Mouse (Mus musculus) midbrain, embryonic 11.5 days (tissue): ENCODE results near the gene A230072I06Rik. TPM values are rescaled to one million over a fixed set of nuclear protein-coding genes. Genes with fewer than 3 reads are reported as not detected.
A peak's percentile ranks its signal among the peaks of the same experiment; 100 is the strongest.

ENCODE experiments used
- ATAC-seq: fragments of 200-750 bp; cut with Nextera tagmentation; 2 replicates; pipeline ENCODE4 v1.8.0; 2017; ENCODE audit warnings: moderate TSS enrichment, moderate library complexity; ENCODE audit not compliant: low FRiP score
- DNase-seq: peaks from one replicate; pipeline ENCODE4 v3.0.0; 2015; ENCODE audit warnings: low spot score; ENCODE audit errors: missing footprints
- H3K27ac ChIP-seq: fragments of 300-500 bp; sonication (generic); 2 replicates; pipeline ENCODE4 v1.5.1; 2014; ENCODE audit warnings: low read depth, low read length
- H3K27me3 ChIP-seq: fragments of 300-500 bp; sonication (generic); 2 replicates; pipeline ENCODE4 v1.6.1; 2014; ENCODE audit warnings: mild to moderate bottlenecking, low read length, moderate library complexity, mixed read lengths; ENCODE audit not compliant: control insufficient read depth, insufficient read depth
- H3K36me3 ChIP-seq: fragments of 300-500 bp; sonication (generic); 2 replicates; pipeline ENCODE4 v1.6.1; 2014; ENCODE audit warnings: mild to moderate bottlenecking, low read length, moderate library complexity, mixed read lengths; ENCODE audit not compliant: control insufficient read depth, insufficient read depth
- H3K4me1 ChIP-seq: fragments of 300-500 bp; sonication (generic); 2 replicates; pipeline ENCODE4 v1.6.1; 2014; ENCODE audit warnings: low read length; ENCODE audit not compliant: control insufficient read depth, insufficient read depth
- H3K4me2 ChIP-seq: fragments of 300-500 bp; sonication (generic); 2 replicates; pipeline ENCODE4 v1.6.1; 2014; ENCODE audit warnings: mild to moderate bottlenecking, moderate library complexity
- H3K4me3 ChIP-seq: fragments of 300-500 bp; sonication (generic); 2 replicates; pipeline ENCODE4 v1.5.1; 2014; ENCODE audit warnings: low read depth, low read length
- H3K9ac ChIP-seq: fragments of 300-500 bp; sonication (generic); 2 replicates; pipeline ENCODE4 v1.6.1; 2014; ENCODE audit warnings: low read length
- H3K9me3 ChIP-seq: fragments of 300-500 bp; sonication (generic); 2 replicates; pipeline ENCODE4 v1.6.1; 2016; ENCODE audit warnings: low read length; ENCODE audit not compliant: control insufficient read depth
- WGBS: fragments of 180-500 bp; shearing (Covaris S2); extraction: QIAGEN DNeasy Blood & Tissue Kit; methylation state at CpG from one replicate; pipeline ENCODE4 v1.1.7; 2014; 5-methylcytosine and 5-hydroxymethylcytosine counted together
- polyA plus RNA-seq: library from polyadenylated mRNA; unstranded; fragments of >200 nt; fragmentation: Nextera tagmentation; extraction: Ambion mirVana; gene quantifications from 2 replicates; pipeline ENCODE4 v1.2.1, GENCODE M21; 2014

Gene A230072I06Rik
- polyA plus RNA-seq, 1 experiment from 2014 or later: not detected

GRCm38 (mm10) chr8:12267863-12268262 is 10.8 kb upstream of the A230072I06Rik start:
- no peak overlapping the region for H3K27ac ChIP-seq
- H3K4me3 ChIP-seq: no peak overlapping the region
- no peaks in the 10 kb centered on the region for H3K27me3 ChIP-seq
- H3K36me3 ChIP-seq: no peaks in the 10 kb centered on the region
- peak; percentile 84 for DNase-seq
- H3K9ac ChIP-seq: no peak overlapping the region
- peaks cover 7% of the 10 kb centered on the region; the same call in 1 of the 2 replicates for H3K4me1 ChIP-seq
- no peaks in the 10 kb centered on the region for H3K9me3 ChIP-seq
- H3K4me2 ChIP-seq: no peak overlapping the region
- WGBS: 51% methylated on average over 5 of the region's 5 CpGs
- ATAC-seq: no peak

- Histone ChIP-seq H3K4me2 (no peak overlapping the region; the same call in 1 of the 2 replicates), H3K9me3 (no peaks in the 10 kb centered on the region), H3K27me3 (no peaks in the 10 kb centered on the region), H3K27ac (no peak overlapping the region; the same call in 1 of the 2 replicates), H3K4me1 (peaks cover 7% of the 10 kb centered on the region; the same call in 1 of the 2 replicates), H3K4me3 (no peak overlapping the region), H3K36me3 (no peaks in the 10 kb centered on the region), H3K9ac (no peak overlapping the region)
- ATAC-seq (peak; percentile 77), DNase-seq (peak; percentile 91)
- WGBS: 35% methylated on average over 14 of the region's 14 CpGs
These were observed 10.3 kb upstream of the A230072I06Rik start for GRCm38 (mm10) chr8:12268306-12268829.

GRCm38 (mm10) chr8:12279482-12280192 is 1.0 kb downstream of the A230072I06Rik start:
- no peaks in the 10 kb centered on the region for H3K36me3 ChIP-seq
- H3K27me3 ChIP-seq: no peaks in the 10 kb centered on the region
- DNase-seq (peak; percentile 54), ATAC-seq (no peak)
- no peak overlapping the region for H3K27ac ChIP-seq
- WGBS: 84% methylated on average over 13 of the region's 13 CpGs
- H3K9me3 ChIP-seq: no peaks in the 10 kb centered on the region
- H3K4me1 ChIP-seq: no peaks in the 10 kb centered on the region
- no peak overlapping the region for H3K4me3 ChIP-seq
- H3K4me2 ChIP-seq: no peak overlapping the region
- H3K9ac ChIP-seq: no peak overlapping the region

GRCm38 (mm10) chr8:12282128-12282527 is 3.5 kb downstream of the A230072I06Rik start:
- Histone ChIP-seq H3K9me3 (no peaks in the 10 kb centered on the region), H3K4me1 (no peaks in the 10 kb centered on the region), H3K27ac (no peak overlapping the region), H3K4me3 (no peak overlapping the region), H3K9ac (no peak overlapping the region), H3K4me2 (no peak overlapping the region), H3K36me3 (no peaks in the 10 kb centered on the region), H3K27me3 (no peaks in the 10 kb centered on the region)
- WGBS: 84% methylated on average over 22 of the region's 22 CpGs
- ATAC-seq (no peak), DNase-seq (peak; percentile 61)

- H3K4me1 ChIP-seq: no peaks in the 10 kb centered on the region
- no peak overlapping the region for H3K27ac ChIP-seq
- DNase-seq (peak; percentile 53), ATAC-seq (no peak)
- H3K27me3 ChIP-seq: no peaks in the 10 kb centered on the region; the same call in 1 of the 2 replicates
- H3K4me2 ChIP-seq: no peak overlapping the region
- no peak overlapping the region for H3K9ac ChIP-seq
- H3K4me3 ChIP-seq: no peak overlapping the region
- H3K9me3 ChIP-seq: no peaks in the 10 kb centered on the region
- no peaks in the 10 kb centered on the region for H3K36me3 ChIP-seq
These were observed 11.9 kb downstream of the A230072I06Rik start for GRCm38 (mm10) chr8:12290551-12290950.

GRCm38 (mm10) chr8:12298326-12298950 is 19.8 kb downstream of the A230072I06Rik start:
- Histone ChIP-seq H3K4me1 (no peaks in the 10 kb centered on the region), H3K9me3 (no peaks in the 10 kb centered on the region; the same call in 1 of the 2 replicates), H3K4me2 (no peak overlapping the region), H3K9ac (no peak overlapping the region), H3K27ac (no peak overlapping the region), H3K27me3 (no peaks in the 10 kb centered on the region; the same call in 1 of the 2 replicates), H3K4me3 (no peak overlapping the region), H3K36me3 (no peaks in the 10 kb centered on the region)
- no peak for ATAC-seq
- WGBS: 80% methylated on average over 10 of the region's 10 CpGs
- DNase-seq: peak; percentile 37

- WGBS: 59% methylated on average over 14 of the region's 14 CpGs
- ATAC-seq: no peak
- Histone ChIP-seq H3K9me3 (no peaks in the 10 kb centered on the region; the same call in 1 of the 2 replicates), H3K9ac (no peak overlapping the region), H3K4me1 (no peaks in the 10 kb centered on the region), H3K27ac (no peak overlapping the region), H3K36me3 (no peaks in the 10 kb centered on the region), H3K4me3 (no peak overlapping the region), H3K27me3 (peaks cover 2% of the 10 kb centered on the region; the same call in 1 of the 2 replicates), H3K4me2 (no peak overlapping the region)
- no peak for DNase-seq
These were observed 23.4 kb downstream of the A230072I06Rik start for GRCm38 (mm10) chr8:12301998-12302397.

GRCm38 (mm10) chr8:12312975-12313734 is 34.5 kb downstream of the A230072I06Rik start:
- DNase-seq (no peak), ATAC-seq (no peak)
- H3K27me3 ChIP-seq: peaks cover 46% of the 10 kb centered on the region
- no peaks in the 10 kb centered on the region for H3K36me3 ChIP-seq
- no peak overlapping the region for H3K4me3 ChIP-seq
- no peak overlapping the region for H3K9ac ChIP-seq
- no peak overlapping the region for H3K27ac ChIP-seq
- H3K9me3 ChIP-seq: no peaks in the 10 kb centered on the region
- 71% methylated on average over 16 of the region's 16 CpGs for WGBS
- peaks cover 4% of the 10 kb centered on the region; the same call in 1 of the 2 replicates for H3K4me1 ChIP-seq
- H3K4me2 ChIP-seq: no peak overlapping the region
